Mouse (Mus musculus): ENCODE measurements around the gene Mcm6. TPM values are rescaled to one million over a fixed set of nuclear protein-coding genes. Genes with fewer than 3 reads are reported as not detected.

Gene Mcm6
- polyA plus RNA-seq, 1 experiment from 2014 or later, result 261 TPM

GRCm38 (mm10) chr1:128386487-128386886 is 27.0 kb upstream of the Mcm6 start:
- WGBS, result 95% methylated on average over 7 of the region's 7 CpGs

GRCm38 (mm10) chr1:128376841-128377240 is 17.4 kb upstream of the Mcm6 start:
- Histone ChIP-seq H3K27me3 (ENCODE audit: insufficient read depth, low read length) (no peaks in the 10 kb centered on the region), H3K4me2 (replicated peaks; ENCODE audit: low read depth, low read length) (no peak overlapping the region), H3K9me3 (ENCODE audit: low read length) (no peaks in the 10 kb centered on the region), H3K4me3 (ENCODE audit: low read length) (no peak overlapping the region), H3K36me3 (ENCODE audit: insufficient read depth, low read length) (peaks cover 23% of the 10 kb centered on the region), H3K9ac (replicated peaks; ENCODE audit: low read length) (no peak overlapping the region), H3K4me1 (ENCODE audit: insufficient read depth, low read length) (no peaks in the 10 kb centered on the region), H3K27ac (ENCODE audit: low read length) (no peak overlapping the region)
- 94% methylated on average over 4 of the region's 4 CpGs for WGBS
- no peak for ATAC-seq (ENCODE audit: low FRiP score, low TSS enrichment)

More at GRCm38 (mm10) chr1:128386487-128386886, 27.0 kb upstream of the Mcm6 start:
- H3K4me2 ChIP-seq (replicated peaks; ENCODE audit: low read depth, low read length), result no peak overlapping the region
- H3K27ac ChIP-seq (ENCODE audit: low read length), result no peak overlapping the region
- no peaks in the 10 kb centered on the region for H3K27me3 ChIP-seq (ENCODE audit: insufficient read depth, low read length)
- H3K4me1 ChIP-seq (ENCODE audit: insufficient read depth, low read length), result no peaks in the 10 kb centered on the region
- no peak overlapping the region for H3K9ac ChIP-seq (replicated peaks; ENCODE audit: low read length)
- H3K36me3 ChIP-seq (ENCODE audit: insufficient read depth, low read length), result peaks cover 25% of the 10 kb centered on the region
- H3K9me3 ChIP-seq (ENCODE audit: low read length), result no peaks in the 10 kb centered on the region
- no peak for ATAC-seq (ENCODE audit: low FRiP score, low TSS enrichment)
- no peak overlapping the region for H3K4me3 ChIP-seq (ENCODE audit: low read length)

- H3K27me3 ChIP-seq (ENCODE audit: insufficient read depth, low read length), result no peaks in the 10 kb centered on the region
- no peak overlapping the region for H3K9ac ChIP-seq (replicated peaks; ENCODE audit: low read length)
- H3K9me3 ChIP-seq (ENCODE audit: low read length), result no peaks in the 10 kb centered on the region
- peaks cover 26% of the 10 kb centered on the region for H3K36me3 ChIP-seq (ENCODE audit: insufficient read depth, low read length)
- no peak overlapping the region for H3K27ac ChIP-seq (ENCODE audit: low read length)
- no peak overlapping the region for H3K4me3 ChIP-seq (ENCODE audit: low read length)
- no peak overlapping the region for H3K4me2 ChIP-seq (replicated peaks; ENCODE audit: low read depth, low read length)
- ATAC-seq (ENCODE audit: low FRiP score, low TSS enrichment), result no peak
- no peaks in the 10 kb centered on the region for H3K4me1 ChIP-seq (ENCODE audit: insufficient read depth, low read length)
- 79% methylated on average over 7 of the region's 7 CpGs for WGBS
These were observed 12.8 kb upstream of the Mcm6 start for GRCm38 (mm10) chr1:128372143-128372860.

GRCm38 (mm10) chr1:128368732-128369441 is 9.4 kb upstream of the Mcm6 start:
- peaks cover 25% of the 10 kb centered on the region; the same call in 1 of the 2 replicates for H3K36me3 ChIP-seq (ENCODE audit: insufficient read depth, low read length)
- no peaks in the 10 kb centered on the region for H3K4me1 ChIP-seq (ENCODE audit: insufficient read depth, low read length)
- H3K4me2 ChIP-seq (replicated peaks; ENCODE audit: low read depth, low read length), result no peak overlapping the region
- H3K27ac ChIP-seq (ENCODE audit: low read length), result no peak overlapping the region
- H3K27me3 ChIP-seq (ENCODE audit: insufficient read depth, low read length), result no peaks in the 10 kb centered on the region
- no peaks in the 10 kb centered on the region for H3K9me3 ChIP-seq (ENCODE audit: low read length)
- no peak overlapping the region for H3K9ac ChIP-seq (replicated peaks; ENCODE audit: low read length)
- H3K4me3 ChIP-seq (ENCODE audit: low read length), result no peak overlapping the region
- 80% methylated on average over 5 of the region's 5 CpGs for WGBS
- peak; percentile 65; the same call in 1 of the 2 replicates for ATAC-seq (ENCODE audit: low FRiP score, low TSS enrichment)

- Histone ChIP-seq H3K4me3 (ENCODE audit: low read length) (no peak overlapping the region), H3K9ac (replicated peaks; ENCODE audit: low read length) (no peak overlapping the region), H3K27ac (ENCODE audit: low read length) (no peak overlapping the region), H3K9me3 (ENCODE audit: low read length) (no peaks in the 10 kb centered on the region), H3K4me1 (ENCODE audit: insufficient read depth, low read length) (peaks cover 28% of the 10 kb centered on the region), H3K27me3 (ENCODE audit: insufficient read depth, low read length) (no peaks in the 10 kb centered on the region), H3K36me3 (ENCODE audit: insufficient read depth, low read length) (peaks cover 26% of the 10 kb centered on the region), H3K4me2 (replicated peaks; ENCODE audit: low read depth, low read length) (no peak overlapping the region)
- WGBS, result 48% methylated on average over 2 of the region's 2 CpGs
- no peak for ATAC-seq (ENCODE audit: low FRiP score, low TSS enrichment)
These were observed 1.1 kb upstream of the Mcm6 start for GRCm38 (mm10) chr1:128360601-128361000.

- whole genome bisulfite sequencing, result under 1% methylated on average over 35 of the region's 35 CpGs
These were observed 429 bp downstream of the Mcm6 start for GRCm38 (mm10) chr1:128358916-128359553.

GRCm38 (mm10) chr1:128358276-128358675 is 1.2 kb downstream of the Mcm6 start:
- H3K4me2 ChIP-seq (replicated peaks; ENCODE audit: low read depth, low read length), result peak overlapping the region; percentile 54
- no peaks in the 10 kb centered on the region for H3K27me3 ChIP-seq (ENCODE audit: insufficient read depth, low read length)
- peaks cover 28% of the 10 kb centered on the region for H3K4me1 ChIP-seq (ENCODE audit: insufficient read depth, low read length)
- H3K4me3 ChIP-seq (ENCODE audit: low read length), result peak overlapping the region; percentile 94
- H3K9ac ChIP-seq (replicated peaks; ENCODE audit: low read length), result peak overlapping the region; percentile 91
- ATAC-seq (ENCODE audit: low FRiP score, low TSS enrichment), result no peak
- peaks cover 32% of the 10 kb centered on the region for H3K36me3 ChIP-seq (ENCODE audit: insufficient read depth, low read length)
- no peaks in the 10 kb centered on the region for H3K9me3 ChIP-seq (ENCODE audit: low read length)
- no peak overlapping the region for H3K27ac ChIP-seq (ENCODE audit: low read length)
- 56% methylated on average over 6 of the region's 6 CpGs for WGBS

More at GRCm38 (mm10) chr1:128358916-128359553, 429 bp downstream of the Mcm6 start:
- Histone ChIP-seq H3K27ac (ENCODE audit: low read length) (peak overlapping the region; percentile 93), H3K4me1 (ENCODE audit: insufficient read depth, low read length) (peaks cover 28% of the 10 kb centered on the region), H3K4me2 (replicated peaks; ENCODE audit: low read depth, low read length) (peak overlapping the region; percentile 54), H3K9me3 (ENCODE audit: low read length) (no peaks in the 10 kb centered on the region), H3K27me3 (ENCODE audit: insufficient read depth, low read length) (no peaks in the 10 kb centered on the region), H3K9ac (replicated peaks; ENCODE audit: low read length) (peak overlapping the region; percentile 91), H3K36me3 (ENCODE audit: insufficient read depth, low read length) (peaks cover 28% of the 10 kb centered on the region), H3K4me3 (ENCODE audit: low read length) (peak overlapping the region; percentile 94)
- peak; percentile 83 for ATAC-seq (ENCODE audit: low FRiP score, low TSS enrichment)

- 36% methylated on average over 3 of the region's 3 CpGs for WGBS
- H3K4me2 ChIP-seq (replicated peaks; ENCODE audit: low read depth, low read length), result peak overlapping the region; percentile 54
- no peak for ATAC-seq (ENCODE audit: low FRiP score, low TSS enrichment)
- H3K27ac ChIP-seq (ENCODE audit: low read length), result no peak overlapping the region
- H3K4me3 ChIP-seq (ENCODE audit: low read length), result peak overlapping the region; percentile 94
- H3K36me3 ChIP-seq (ENCODE audit: insufficient read depth, low read length), result peaks cover 32% of the 10 kb centered on the region
- peaks cover 28% of the 10 kb centered on the region for H3K4me1 ChIP-seq (ENCODE audit: insufficient read depth, low read length)
- no peaks in the 10 kb centered on the region for H3K27me3 ChIP-seq (ENCODE audit: insufficient read depth, low read length)
- peak overlapping the region; percentile 91 for H3K9ac ChIP-seq (replicated peaks; ENCODE audit: low read length)
- no peaks in the 10 kb centered on the region for H3K9me3 ChIP-seq (ENCODE audit: low read length)
These were observed 2.0 kb downstream of the Mcm6 start for GRCm38 (mm10) chr1:128357452-128357851.

GRCm38 (mm10) chr1:128353092-128353491 is 6.4 kb downstream of the Mcm6 start:
- Histone ChIP-seq H3K9me3 (ENCODE audit: low read length) (no peaks in the 10 kb centered on the region), H3K9ac (replicated peaks; ENCODE audit: low read length) (no peak overlapping the region), H3K36me3 (ENCODE audit: insufficient read depth, low read length) (peaks cover 61% of the 10 kb centered on the region), H3K4me3 (ENCODE audit: low read length) (no peak overlapping the region), H3K4me2 (replicated peaks; ENCODE audit: low read depth, low read length) (no peak overlapping the region), H3K27me3 (ENCODE audit: insufficient read depth, low read length) (no peaks in the 10 kb centered on the region), H3K4me1 (ENCODE audit: insufficient read depth, low read length) (peaks cover 14% of the 10 kb centered on the region), H3K27ac (ENCODE audit: low read length) (no peak overlapping the region)
- WGBS, result 87% methylated on average over 3 of the region's 3 CpGs
- no peak for ATAC-seq (ENCODE audit: low FRiP score, low TSS enrichment)
